Mouse (Mus musculus) hindbrain, embryonic 11.5 days (tissue): Measurements from ENCODE around the gene Vmn1r231. TPM values are rescaled to one million over a fixed set of nuclear protein-coding genes. Genes with fewer than 3 reads are reported as not detected.

Experiments used
- ATAC-seq: fragments of 200-750 bp; cut with Nextera tagmentation; 2 replicates; pipeline ENCODE4 v1.8.0; 2017; ENCODE audit warnings: mild to moderate bottlenecking, moderate TSS enrichment, moderate library complexity; ENCODE audit not compliant: low FRiP score
- DNase-seq: peaks from one replicate; pipeline ENCODE4 v3.0.0-alpha.2; 2015; ENCODE audit warnings: low spot score
- H3K27ac ChIP-seq: fragments of 300-500 bp; sonication (generic); 2 replicates; pipeline ENCODE4 v1.5.1; 2014; ENCODE audit warnings: mild to moderate bottlenecking, low read depth, low read length
- H3K27me3 ChIP-seq: fragments of 300-500 bp; sonication (generic); 2 replicates; pipeline ENCODE4 v1.6.1; 2014; ENCODE audit warnings: mild to moderate bottlenecking, low read length, moderate library complexity, mixed read lengths; ENCODE audit not compliant: control insufficient read depth, insufficient read depth
- H3K36me3 ChIP-seq: fragments of 300-500 bp; sonication (generic); 2 replicates; pipeline ENCODE4 v1.6.1; 2014; ENCODE audit warnings: mild to moderate bottlenecking, low read length, moderate library complexity, mixed read lengths; ENCODE audit not compliant: control insufficient read depth, insufficient read depth
- H3K4me1 ChIP-seq: fragments of 300-500 bp; sonication (generic); replicated peaks from 2 replicates; pipeline ENCODE4 v1.6.1; 2014; ENCODE audit warnings: low read length, mixed read lengths; ENCODE audit not compliant: control insufficient read depth, insufficient read depth
- H3K4me2 ChIP-seq: fragments of 300-500 bp; sonication (generic); replicated peaks from 2 replicates; pipeline ENCODE4 v1.6.1; 2014; ENCODE audit warnings: mild to moderate bottlenecking, low read depth, low read length
- H3K4me3 ChIP-seq: fragments of 300-500 bp; sonication (generic); 2 replicates; pipeline ENCODE4 v1.5.1; 2014; ENCODE audit warnings: low read depth, low read length
- H3K9ac ChIP-seq: fragments of 300-500 bp; sonication (generic); 2 replicates; pipeline ENCODE4 v1.6.1; 2014; ENCODE audit warnings: low read depth, low read length
- H3K9me3 ChIP-seq: fragments of 300-500 bp; sonication (generic); 2 replicates; pipeline ENCODE4 v1.6.1; 2016; ENCODE audit warnings: low read length; ENCODE audit not compliant: control insufficient read depth
- WGBS: fragments of 180-500 bp; shearing (Covaris S2); extraction: QIAGEN DNeasy Blood & Tissue Kit; methylation state at CpG from one replicate; pipeline ENCODE4 v1.1.7; 2014; 5-methylcytosine and 5-hydroxymethylcytosine counted together
- polyA plus RNA-seq: library from polyadenylated mRNA; unstranded; fragments of >200 nt; fragmentation: Nextera tagmentation; extraction: Ambion mirVana; gene quantifications from 2 replicates; pipeline ENCODE4 v1.2.1, GENCODE M21; 2014

Vmn1r231 gene
- not detected in 2 replicates for polyA plus RNA-seq

DNA sequence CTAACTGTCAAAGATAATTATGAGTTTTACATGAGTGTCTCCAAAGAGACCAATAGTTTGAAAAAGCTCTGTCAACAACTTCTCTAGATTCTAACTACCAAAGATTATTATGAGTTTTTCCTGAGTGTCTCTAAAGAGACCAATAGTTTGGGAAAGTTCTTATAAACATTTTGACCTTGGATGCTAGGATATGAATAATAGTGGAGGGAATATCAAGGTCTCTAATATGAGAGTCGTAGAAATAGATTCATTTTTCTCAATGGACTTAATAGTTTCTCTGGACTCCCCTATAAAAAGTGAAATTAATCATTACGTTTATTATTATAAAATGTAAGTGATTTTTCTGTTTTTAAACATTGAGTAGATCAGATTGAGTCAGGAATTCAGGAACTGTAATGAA, at the start of gene Vmn1r231:
Gene Vmn1r231 (minus strand): TSS at position 101 of the 400 bp plus-strand sequence.
- H3K27ac ChIP-seq, result no peak within 1 kb of the TSS
- H3K9ac ChIP-seq, result no peak within 1 kb of the TSS
- ATAC-seq (no peak), DNase-seq (no peak)
- H3K27me3 ChIP-seq, result no peaks in the 10 kb centered on the region
- no peaks in the 10 kb centered on the region for H3K36me3 ChIP-seq
- no peak within 1 kb of the TSS for H3K4me2 ChIP-seq
- WGBS, result 62% methylated on average over 2 of the region's 2 CpGs
- H3K9me3 ChIP-seq, result no peaks in the 10 kb centered on the region
- no peak within 1 kb of the TSS for H3K4me3 ChIP-seq
- H3K4me1 ChIP-seq, result no peaks in the 10 kb centered on the region

DNA sequence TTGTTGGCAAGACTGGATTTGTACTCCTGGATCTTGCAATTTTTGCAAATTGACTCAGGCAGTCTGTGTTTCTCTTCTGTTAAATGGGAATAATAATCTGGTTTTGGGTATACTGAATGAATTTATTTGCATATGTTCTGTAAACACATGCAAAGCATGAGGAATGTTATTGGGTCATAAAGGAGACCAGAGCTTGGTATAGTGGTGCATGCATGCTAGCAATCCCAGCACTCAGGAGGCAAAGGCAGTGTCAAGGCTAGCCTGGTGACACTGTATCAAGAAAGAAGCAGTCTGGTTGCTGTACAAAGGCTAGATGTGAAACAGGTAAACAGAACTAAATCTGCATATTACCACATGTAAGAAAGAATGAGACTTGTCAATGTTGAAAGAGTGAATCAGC, 41.7 kb upstream of the Vmn1r231 start:
- Histone ChIP-seq H3K9me3 (no peaks in the 10 kb centered on the region), H3K27me3 (no peaks in the 10 kb centered on the region), H3K4me2 (peak overlapping the region; percentile 77), H3K4me3 (peak overlapping the region; percentile 78), H3K9ac (peak overlapping the region; percentile 78; the same call in 1 of the 2 replicates), H3K27ac (no peak overlapping the region), H3K4me1 (no peaks in the 10 kb centered on the region), H3K36me3 (no peaks in the 10 kb centered on the region)
- no peak for ATAC-seq
- DNase-seq, result no peak

DNA sequence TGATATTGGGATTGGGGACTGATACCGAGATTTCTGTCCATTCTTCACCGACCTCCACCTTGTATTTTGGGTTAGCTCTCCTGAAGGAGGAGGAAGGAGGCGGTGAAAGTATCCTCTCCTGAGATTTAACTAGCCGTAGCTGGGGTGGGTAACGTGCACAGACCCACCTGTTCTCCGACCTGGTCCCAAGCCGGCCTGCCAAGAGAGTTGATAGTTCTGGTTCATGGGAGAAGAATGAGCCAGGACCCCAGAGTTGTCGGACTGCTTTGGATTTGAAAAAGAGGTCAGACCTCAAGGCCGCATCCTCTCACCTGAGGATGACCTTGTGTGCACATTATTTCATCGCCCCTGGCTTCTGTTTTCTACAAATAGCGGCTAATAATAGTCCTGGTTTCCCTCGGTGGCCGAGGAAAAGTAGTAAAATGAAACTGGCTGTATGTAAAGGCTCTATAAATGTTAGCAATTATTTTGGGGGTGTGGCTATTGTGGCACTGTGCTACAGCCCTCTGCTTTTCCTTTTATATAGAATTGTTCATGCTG, 41.2 kb upstream of the Vmn1r231 start:
- no peak for ATAC-seq

DNA sequence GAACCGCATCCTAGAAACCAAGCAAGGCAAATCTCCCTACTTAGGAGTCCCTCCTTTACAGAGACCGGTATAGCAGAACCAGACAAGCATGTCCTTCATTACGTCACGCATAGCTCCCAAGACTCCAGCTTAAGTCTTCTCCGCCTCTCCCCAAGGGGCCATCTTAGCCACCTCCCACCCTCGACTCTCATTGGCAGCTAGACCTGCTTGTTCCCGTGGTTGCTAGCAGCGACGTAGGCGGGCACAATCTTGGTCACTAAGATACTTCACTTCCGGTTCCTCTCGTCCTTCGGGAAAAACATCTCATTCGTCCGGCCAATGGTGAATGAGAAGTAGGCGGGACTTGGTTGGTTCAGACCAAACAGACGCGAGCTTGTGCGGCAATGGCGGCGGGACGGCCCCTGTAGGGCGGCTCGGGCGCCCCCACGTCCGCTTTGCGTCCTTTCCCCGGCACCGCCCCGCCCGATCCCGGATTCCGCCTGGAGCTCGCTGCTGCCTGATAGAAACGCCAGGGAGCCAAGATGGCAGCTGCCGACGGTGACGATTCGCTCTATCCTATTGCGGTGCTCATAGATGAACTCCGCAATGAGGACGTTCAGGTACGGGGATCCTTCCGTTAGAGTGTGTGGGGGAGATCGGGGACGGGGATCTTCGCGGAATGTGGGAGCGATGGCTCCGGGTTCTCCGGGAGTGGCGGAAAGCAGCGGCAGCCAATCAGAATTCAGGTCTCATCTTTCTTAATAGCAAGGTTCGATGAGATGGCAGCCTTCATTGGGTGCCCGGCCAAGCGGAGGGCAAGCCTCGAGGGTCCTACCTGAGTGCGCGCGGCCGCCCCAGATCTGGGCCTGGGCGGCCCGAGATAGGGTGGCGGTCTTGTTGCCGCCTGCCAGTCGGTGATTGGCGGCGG, 40.3 kb upstream of the Vmn1r231 start, which contains the start of gene Ppp2r1a:
Gene Ppp2r1a (plus strand): TSS at position 327 of the 907 bp plus-strand sequence.
- peak within 1 kb of the TSS; percentile 78 for H3K4me3 ChIP-seq
- peak within 1 kb of the TSS; percentile 91 for H3K27ac ChIP-seq
- H3K27me3 ChIP-seq, result no peaks in the 10 kb centered on the region
- DNase-seq (peak; percentile 98), ATAC-seq (peak; percentile 99)
- H3K36me3 ChIP-seq, result no peaks in the 10 kb centered on the region
- H3K4me1 ChIP-seq, result no peaks in the 10 kb centered on the region
- H3K9ac ChIP-seq, result peak within 1 kb of the TSS; percentile 78
- peak within 1 kb of the TSS; percentile 77 for H3K4me2 ChIP-seq
- H3K9me3 ChIP-seq, result no peaks in the 10 kb centered on the region
- under 1% methylated on average over 68 of the region's 69 CpGs for WGBS

More for the DNA sequence above, 41.2 kb upstream of the Vmn1r231 start:
- Histone ChIP-seq H3K4me2 (peak overlapping the region; percentile 77), H3K4me3 (peak overlapping the region; percentile 78), H3K9ac (peak overlapping the region; percentile 78), H3K27me3 (no peaks in the 10 kb centered on the region), H3K36me3 (no peaks in the 10 kb centered on the region), H3K27ac (peak overlapping the region; percentile 91), H3K4me1 (no peaks in the 10 kb centered on the region), H3K9me3 (no peaks in the 10 kb centered on the region)
- 1% methylated on average over 13 of the region's 13 CpGs for WGBS
- peak; percentile 35 for DNase-seq

DNA sequence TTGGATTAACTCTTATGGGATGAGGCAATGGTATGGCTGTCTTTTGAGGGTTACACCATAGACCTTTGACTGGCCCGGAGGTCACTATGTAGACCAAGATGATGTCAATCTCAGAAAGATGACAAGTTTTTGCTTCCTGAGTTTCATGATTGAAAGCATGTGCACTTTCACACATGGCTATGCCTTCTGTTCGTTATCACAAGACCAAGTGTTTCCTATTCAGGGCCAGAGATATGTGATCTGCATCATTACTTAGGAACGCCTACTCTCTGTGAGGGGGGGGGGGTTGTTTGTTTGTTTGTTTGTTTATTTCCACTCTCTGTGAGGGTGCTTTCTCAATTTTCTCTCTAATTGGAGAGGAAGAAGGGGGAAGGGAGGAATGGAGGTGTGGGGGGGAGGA, 39.3 kb upstream of the Vmn1r231 start:
- peak overlapping the region; percentile 76 for H3K27ac ChIP-seq
- 59% methylated on average over 3 of the region's 3 CpGs for WGBS
- no peak for DNase-seq
- peak overlapping the region; percentile 59 for H3K9ac ChIP-seq
- no peaks in the 10 kb centered on the region for H3K27me3 ChIP-seq
- H3K4me1 ChIP-seq, result no peaks in the 10 kb centered on the region
- H3K36me3 ChIP-seq, result no peaks in the 10 kb centered on the region
- peak overlapping the region; percentile 39 for H3K4me2 ChIP-seq
- ATAC-seq, result no peak
- H3K4me3 ChIP-seq, result peak overlapping the region; percentile 78
- H3K9me3 ChIP-seq, result no peaks in the 10 kb centered on the region

DNA sequence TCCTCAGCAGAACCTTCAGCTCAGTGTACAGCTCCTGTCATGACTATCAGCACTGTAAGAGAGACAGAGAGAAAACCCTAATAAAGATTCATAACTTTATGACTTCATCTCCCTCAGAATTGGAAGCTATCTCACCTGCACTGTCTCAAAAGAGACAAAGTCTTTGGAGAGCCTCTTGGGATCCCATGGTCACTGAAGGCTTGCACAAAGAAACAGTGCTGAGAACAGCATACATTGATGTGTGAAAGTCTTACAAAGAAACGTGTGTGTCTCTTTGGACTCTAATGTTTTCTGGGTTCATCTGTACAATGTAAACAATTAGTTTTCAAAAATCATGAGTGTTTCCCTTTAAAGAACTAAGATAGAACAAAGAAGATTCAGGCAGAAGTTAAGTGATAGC, 14.7 kb upstream of the Vmn1r231 start, which contains the start of gene Vmn1r232:
Gene Vmn1r232 (minus strand): TSS at position 101 of the 400 bp plus-strand sequence.
- ATAC-seq, result no peak
- WGBS, result 70% methylated on average over 1 of the region's 1 CpGs
- Histone ChIP-seq H3K9me3 (no peaks in the 10 kb centered on the region), H3K4me1 (no peaks in the 10 kb centered on the region), H3K36me3 (no peaks in the 10 kb centered on the region), H3K27ac (no peak within 1 kb of the TSS), H3K4me3 (no peak within 1 kb of the TSS), H3K9ac (no peak within 1 kb of the TSS), H3K4me2 (no peak within 1 kb of the TSS), H3K27me3 (no peaks in the 10 kb centered on the region)
- DNase-seq, result no peak

DNA sequence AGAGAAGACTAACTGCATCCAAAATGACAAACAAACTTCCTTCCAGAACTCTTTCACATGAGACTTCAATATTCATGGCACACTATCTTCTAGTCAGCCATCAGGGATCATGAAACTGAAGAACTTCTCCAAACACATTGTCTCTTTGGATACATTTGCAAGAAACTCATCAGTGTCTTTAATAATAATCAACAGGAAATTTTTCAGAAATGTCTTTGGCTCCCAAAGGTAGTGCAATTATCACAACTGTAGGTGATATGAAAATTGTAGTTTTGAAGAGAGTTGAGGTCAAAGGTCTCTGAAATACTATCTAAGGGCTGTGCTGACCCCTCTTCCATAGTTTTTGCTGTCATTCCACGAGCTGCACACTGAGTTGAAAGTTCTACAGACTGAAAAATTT, 64.7 kb downstream of the Vmn1r231 start, which contains the start of gene Vmn1r230:
Gene Vmn1r230 (plus strand): TSS at position 301 of the 400 bp plus-strand sequence.
- Histone ChIP-seq H3K36me3 (no peaks in the 10 kb centered on the region), H3K9ac (no peak within 1 kb of the TSS), H3K9me3 (no peaks in the 10 kb centered on the region), H3K27me3 (no peaks in the 10 kb centered on the region), H3K4me3 (no peak within 1 kb of the TSS), H3K4me2 (no peak within 1 kb of the TSS), H3K27ac (no peak within 1 kb of the TSS), H3K4me1 (no peaks in the 10 kb centered on the region)
- 24% methylated on average over 1 of the region's 1 CpGs for WGBS
- DNase-seq (no peak), ATAC-seq (no peak)
